In genomic region chr1:90497568-90497967, GRCm38 (mm10) we compare ENCODE assay signal across 9 mouse cellular contexts.
DNase-seq lines count a peak whose midpoint lies in the region.
"Had no signal": no experiment of that assay in that cellular context is flagged by ENCODE, and none has a peak within 500 bp of the region (broad histone marks: within the 10 kb centered on the region; RNA-seq: fewer than 3 reads in every experiment).

No protein-coding gene starts in this region.

- peak; percentile 36 to 78 for DNase-seq in urinary bladder, adult 18-20 months (ENCODE audit: low spot score in 2 of 2)
- DNase-seq in urinary bladder, postnatal 10 days (ENCODE audit: low spot score), result no peak
- DNase-seq in gastrocnemius, adult 8-10 months (ENCODE audit: low spot score in 2 of 2), result peak; percentile 96
- DNase-seq in kidney, postnatal 25 days, result peak; percentile 19 to 60
- peak; percentile 67 to 87 for DNase-seq in urinary bladder, postnatal 36 days (ENCODE audit: low spot score in 2 of 2)
- no peak for DNase-seq in right cerebral cortex, postnatal 25 days
- no peak for DNase-seq in right cerebral cortex, adult 2 months (ENCODE audit: low spot score in 2 of 2)
- no peak for DNase-seq in neural tube, embryonic 10.5 days (ENCODE audit: extremely low spot score, low spot score)
- DNase-seq: thymus, postnatal 36 days had no signal

Comparison
In these comparisons a context has a peak if more than half of its experiments do, and no peak if none do; other contexts are left out.
1. DNase-seq: peak in urinary bladder, adult 18-20 months (2 of 2), gastrocnemius, adult 8-10 months (2 of 2), kidney, postnatal 25 days (2 of 2) and urinary bladder, postnatal 36 days (2 of 2); none in urinary bladder, postnatal 10 days (single experiment), right cerebral cortex, postnatal 25 days (single experiment), right cerebral cortex, adult 2 months (0 of 2) and neural tube, embryonic 10.5 days (single experiment).